Mouse (Mus musculus) layer of hippocampus, postnatal 36 days (tissue): ENCODE results near the gene Egf. TPM values are rescaled to one million over a fixed set of nuclear protein-coding genes. Genes with fewer than 3 reads are reported as not detected.

Source experiments
- DNase-seq, 2 experiments: peaks; one replicate each; pipeline ENCODE4 v3.0.0; 2022
- microRNA-seq, 2 experiments: library from miRNA; unstranded; fragments of <30 nt; microRNA quantifications; one replicate each; pipeline ENCODE4 v1.2.0; 2021
- total RNA-seq, 2 experiments: library from RNA; stranded (reverse); gene quantifications; 2 replicates each; pipeline ENCODE4 v1.2.3; 2021

Egf gene
- total RNA-seq, 2 experiments from 2014 or later = 1.2 to 2.0 TPM

- DNase-seq = no peak
Observed at GRCm38 (mm10) chr3:129650293-129650612, 104.9 kb downstream of the Egf start.

- DNase-seq = peak in 1 of 2 experiments; percentile 14
Observed at GRCm38 (mm10) chr3:129649586-129650292, 105.4 kb downstream of the Egf start.

GRCm38 (mm10) chr3:129648598-129648997 is 106.5 kb downstream of the Egf start:
- DNase-seq = no peak

GRCm38 (mm10) chr3:129647312-129647711 is 107.8 kb downstream of the Egf start:
- no peak for DNase-seq

- DNase-seq = no peak
Observed at GRCm38 (mm10) chr3:129646781-129647180, 108.3 kb downstream of the Egf start.

GRCm38 (mm10) chr3:129645409-129645808 is 109.7 kb downstream of the Egf start:
- DNase-seq = no peak

GRCm38 (mm10) chr3:129641621-129642020 is 113.5 kb downstream of the Egf start:
- DNase-seq = no peak

- DNase-seq = no peak
Observed at GRCm38 (mm10) chr3:129640211-129641000, 114.7 kb downstream of the Egf start.

- DNase-seq = no peak
Observed at GRCm38 (mm10) chr3:129639701-129640100, 115.4 kb downstream of the Egf start.

GRCm38 (mm10) chr3:129637446-129637845 is 117.7 kb downstream of the Egf start:
- DNase-seq = no peak

- DNase-seq = peak in 1 of 2 experiments; percentile 38
Observed at GRCm38 (mm10) chr3:129634260-129634901, 120.7 kb downstream of the Egf start.

GRCm38 (mm10) chr3:129633518-129633917 is 121.6 kb downstream of the Egf start:
- no peak for DNase-seq

GRCm38 (mm10) chr3:129631857-129632256 is 123.3 kb downstream of the Egf start:
- no peak for DNase-seq

GRCm38 (mm10) chr3:129631018-129631417 is 124.1 kb downstream of the Egf start:
- no peak for DNase-seq

Small RNA genes lying within 50 kb of the gene (microRNA-seq; reads per million reads assigned to microRNA genes)
- 0 reads per million in 2 experiments for gene Gm24515

Other genes with a start within 250 kb of the Egf start
- gene Elovl6, start 223.0 kb downstream of the Egf start, total RNA-seq = 10 to 100 TPM; 37.4 to 38.2 TPM
- gene Lrit3, start 48.7 kb upstream of the Egf start, total RNA-seq = not detected
- gene Rrh, start 67.3 kb upstream of the Egf start, total RNA-seq = under 1 TPM; 0.45 to 0.66 TPM
- gene Gar1, start 76.1 kb upstream of the Egf start, total RNA-seq = 10 to 100 TPM; 43.8 to 45.6 TPM
- gene Cfi, start 80.6 kb upstream of the Egf start, total RNA-seq = not detected
- gene Pla2g12a, start 123.3 kb upstream of the Egf start, total RNA-seq = 10 to 100 TPM; 24.3 to 27.2 TPM
- gene Casp6, start 146.1 kb upstream of the Egf start, total RNA-seq = 1 to 10 TPM; 7.0 to 8.6 TPM
- gene Mcub, start 214.9 kb upstream of the Egf start, total RNA-seq = 1 to 10 TPM; 3.0 to 3.2 TPM